Mouse (Mus musculus): ENCODE measurements around the gene Ankrd45. TPM values are rescaled to one million over a fixed set of nuclear protein-coding genes. Genes with fewer than 3 reads are reported as not detected.

Ankrd45 gene
- total RNA-seq, 2 experiments from 2014 or later, result not detected

- Histone ChIP-seq H3K27ac (no peak overlapping the region), H3K4me3 (no peak overlapping the region)
- intact Hi-C loops (cut with DNase I), result loop anchor here (5.0 kb wide), 3 partner anchors 68 to 458 kb away; partner anchors contain the start of gene Klhl20
- no peak for DNase-seq
- TF ChIP-seq CTCF (IDR thresholded peaks at IDR 0.05), result no peak
Measured at GRCm38 (mm10) chr1:161199856-161200255, 57.4 kb downstream of the Ankrd45 start.

- DNase-seq, result peak; percentile 23
- intact Hi-C loops (cut with DNase I), result loop anchor here (1.0 kb wide), 1 partner anchor 72 kb away; no protein-coding TSS in a partner anchor
- peak; percentile 79 for TF ChIP-seq CTCF (IDR thresholded peaks at IDR 0.05)
- Histone ChIP-seq H3K4me3 (no peak overlapping the region), H3K27ac (no peak overlapping the region)
Measured at GRCm38 (mm10) chr1:161214465-161214864, 72.0 kb downstream of the Ankrd45 start.

- intact Hi-C loops (cut with DNase I), result no loop called here
- no peak for TF ChIP-seq CTCF (IDR thresholded peaks at IDR 0.05)
- H3K4me3 ChIP-seq, result no peak overlapping the region
- DNase-seq, result no peak
- no peak overlapping the region for H3K27ac ChIP-seq
Measured at GRCm38 (mm10) chr1:161219816-161220215, 77.3 kb downstream of the Ankrd45 start.

Other genes starting within 250 kb of the Ankrd45 start
- 10 to 100 TPM; 31.0 to 32.5 TPM for gene Rc3h1, start 236.3 kb upstream of the Ankrd45 start, total RNA-seq (2021)
- gene Serpinc1, start 164.1 kb upstream of the Ankrd45 start, total RNA-seq (2021), result under 1 TPM in 1 of 2 experiments, not detected in 1; 0.64 TPM
- gene Zbtb37, start 107.8 kb upstream of the Ankrd45 start, total RNA-seq (2021), result 1 to 10 TPM; 6.2 to 6.6 TPM
- gene Dars2, start 72.0 kb upstream of the Ankrd45 start, total RNA-seq (2021), result 10 to 100 TPM in 1 of 2 experiments, 1 to 10 TPM in 1; 7.6 to 15.5 TPM
- gene Cenpl, start 72.0 kb upstream of the Ankrd45 start, total RNA-seq (2021), result under 1 TPM; 0.41 to 0.50 TPM
- 1 to 10 TPM; 7.2 to 8.2 TPM for gene Klhl20, start 11.2 kb upstream of the Ankrd45 start, total RNA-seq (2021)
- gene Tex50, start 16.6 kb downstream of the Ankrd45 start, total RNA-seq (2021), result not detected
- 100 to 1,000 TPM; 104 to 168 TPM for gene Prdx6, start 108.5 kb downstream of the Ankrd45 start, total RNA-seq (2021)

Measured in gastrocnemius, adult 2 months (tissue).